Mouse (Mus musculus): ENCODE data around the gene Akap12. TPM values are rescaled to one million over a fixed set of nuclear protein-coding genes. Genes with fewer than 3 reads are reported as not detected.

Gene Akap12
- 59.0 and 64.0 TPM in 2 replicates for polyA plus RNA-seq (2014; fragmentation: Nextera tagmentation; extraction: Ambion mirVana)

- H3K4me3 ChIP-seq (ENCODE audit: low read depth, low read length): peak within 1 kb of the TSS; percentile 80
- no peaks in the 10 kb centered on the region for H3K27me3 ChIP-seq (ENCODE audit: control insufficient read depth, insufficient read depth, low read length)
- ATAC-seq (ENCODE audit: insufficient number of reproducible peaks, insufficient read depth, low FRiP score, low read depth): peak; percentile 73
- H3K9ac ChIP-seq (replicated peaks; ENCODE audit: low read depth, low read length): peak within 1 kb of the TSS; percentile 83
- H3K9me3 ChIP-seq (ENCODE audit: control insufficient read depth, low read depth, low read length): no peaks in the 10 kb centered on the region
- H3K4me2 ChIP-seq (replicated peaks; ENCODE audit: low read depth, low read length): peak within 1 kb of the TSS; percentile 94
- no peaks in the 10 kb centered on the region for H3K36me3 ChIP-seq (ENCODE audit: control insufficient read depth, insufficient read depth, low read length)
- under 1% methylated on average over 52 of the region's 54 CpGs for WGBS
- H3K27ac ChIP-seq (ENCODE audit: low read length): peak within 1 kb of the TSS; percentile 78
- peaks cover 8% of the 10 kb centered on the region for H3K4me1 ChIP-seq (ENCODE audit: control insufficient read depth, insufficient read depth, low read length)
Observed at GRCm38 (mm10) chr10:4266041-4266930, at the start of gene Akap12. Gene Akap12, plus strand, starts transcription at chr10:4266380.

GRCm38 (mm10) chr10:4230563-4231359, 35.4 kb upstream of the Akap12 start:
- H3K9ac ChIP-seq (replicated peaks; ENCODE audit: low read depth, low read length): no peak overlapping the region
- H3K4me3 ChIP-seq (ENCODE audit: low read depth, low read length): no peak overlapping the region
- no peaks in the 10 kb centered on the region for H3K9me3 ChIP-seq (ENCODE audit: control insufficient read depth, low read depth, low read length)
- 76% methylated on average over 17 of the region's 17 CpGs for WGBS
- no peak overlapping the region for H3K4me2 ChIP-seq (replicated peaks; ENCODE audit: low read depth, low read length)
- H3K4me1 ChIP-seq (ENCODE audit: control insufficient read depth, insufficient read depth, low read length): peaks cover 6% of the 10 kb centered on the region; the same call in 1 of the 2 replicates
- no peaks in the 10 kb centered on the region for H3K27me3 ChIP-seq (ENCODE audit: control insufficient read depth, insufficient read depth, low read length)
- H3K27ac ChIP-seq (ENCODE audit: low read length): no peak overlapping the region
- H3K36me3 ChIP-seq (ENCODE audit: control insufficient read depth, insufficient read depth, low read length): no peaks in the 10 kb centered on the region
- no peak for ATAC-seq (ENCODE audit: insufficient number of reproducible peaks, insufficient read depth, low FRiP score, low read depth)

- Histone ChIP-seq H3K27ac (ENCODE audit: low read length) (no peak overlapping the region), H3K4me1 (ENCODE audit: control insufficient read depth, insufficient read depth, low read length) (peaks cover 6% of the 10 kb centered on the region; the same call in 1 of the 2 replicates), H3K9ac (replicated peaks; ENCODE audit: low read depth, low read length) (no peak overlapping the region), H3K4me3 (ENCODE audit: low read depth, low read length) (no peak overlapping the region), H3K9me3 (ENCODE audit: control insufficient read depth, low read depth, low read length) (no peaks in the 10 kb centered on the region), H3K27me3 (ENCODE audit: control insufficient read depth, insufficient read depth, low read length) (no peaks in the 10 kb centered on the region), H3K4me2 (replicated peaks; ENCODE audit: low read depth, low read length) (no peak overlapping the region), H3K36me3 (ENCODE audit: control insufficient read depth, insufficient read depth, low read length) (no peaks in the 10 kb centered on the region)
- peak; percentile 67; the same call in 1 of the 2 replicates for ATAC-seq (ENCODE audit: insufficient number of reproducible peaks, insufficient read depth, low FRiP score, low read depth)
- 18% methylated on average over 9 of the region's 9 CpGs for WGBS
Observed at GRCm38 (mm10) chr10:4233102-4233501, 33.1 kb upstream of the Akap12 start.

DNA sequence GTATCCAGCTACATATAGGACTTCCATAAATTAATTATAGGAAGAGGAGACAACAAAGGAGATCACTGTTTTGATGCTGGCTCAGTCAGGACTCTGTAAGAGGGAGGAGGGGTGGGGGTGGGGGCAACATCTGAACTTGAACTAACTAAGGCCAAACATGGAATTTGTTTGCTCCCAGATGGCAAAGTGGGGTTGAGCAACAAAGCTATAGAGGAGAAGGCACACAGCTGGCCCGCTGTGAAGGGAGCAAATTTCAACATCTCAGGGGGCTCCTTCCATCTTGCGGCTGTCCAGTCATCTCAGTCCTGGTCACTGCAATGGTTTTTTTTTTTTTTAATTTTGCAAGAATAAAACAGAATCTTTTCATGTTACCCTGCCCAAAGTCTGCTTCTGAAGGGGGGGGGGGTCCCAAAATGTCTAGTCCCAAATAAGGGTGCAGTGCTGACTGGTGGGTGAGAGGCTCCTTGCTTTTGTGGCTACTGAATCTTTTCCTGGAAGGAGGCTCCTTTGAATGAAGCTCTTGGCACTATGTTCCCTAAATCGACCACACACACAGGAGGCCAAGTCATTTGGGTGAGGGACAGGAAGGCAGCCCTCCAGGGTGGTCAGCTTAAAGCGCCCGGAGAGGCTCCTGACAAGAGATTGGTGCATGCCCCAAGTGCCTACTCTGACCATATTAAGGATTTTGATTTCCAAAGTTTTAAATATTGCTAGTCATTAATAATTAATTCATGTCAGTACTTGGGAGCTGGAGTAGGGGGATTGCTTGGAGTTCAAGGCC, 26.2 kb upstream of the Akap12 start:
- H3K36me3 ChIP-seq (ENCODE audit: control insufficient read depth, insufficient read depth, low read length): no peaks in the 10 kb centered on the region
- ATAC-seq (ENCODE audit: insufficient number of reproducible peaks, insufficient read depth, low FRiP score, low read depth): no peak
- H3K9me3 ChIP-seq (ENCODE audit: control insufficient read depth, low read depth, low read length): no peaks in the 10 kb centered on the region
- WGBS: 54% methylated on average over 5 of the region's 5 CpGs
- H3K4me3 ChIP-seq (ENCODE audit: low read depth, low read length): no peak overlapping the region
- no peak overlapping the region for H3K9ac ChIP-seq (replicated peaks; ENCODE audit: low read depth, low read length)
- peak overlapping the region; percentile 39; the same call in 1 of the 2 replicates for H3K27ac ChIP-seq (ENCODE audit: low read length)
- H3K27me3 ChIP-seq (ENCODE audit: control insufficient read depth, insufficient read depth, low read length): no peaks in the 10 kb centered on the region
- H3K4me1 ChIP-seq (ENCODE audit: control insufficient read depth, insufficient read depth, low read length): no peaks in the 10 kb centered on the region; the same call in 1 of the 2 replicates
- no peak overlapping the region for H3K4me2 ChIP-seq (replicated peaks; ENCODE audit: low read depth, low read length)

DNA sequence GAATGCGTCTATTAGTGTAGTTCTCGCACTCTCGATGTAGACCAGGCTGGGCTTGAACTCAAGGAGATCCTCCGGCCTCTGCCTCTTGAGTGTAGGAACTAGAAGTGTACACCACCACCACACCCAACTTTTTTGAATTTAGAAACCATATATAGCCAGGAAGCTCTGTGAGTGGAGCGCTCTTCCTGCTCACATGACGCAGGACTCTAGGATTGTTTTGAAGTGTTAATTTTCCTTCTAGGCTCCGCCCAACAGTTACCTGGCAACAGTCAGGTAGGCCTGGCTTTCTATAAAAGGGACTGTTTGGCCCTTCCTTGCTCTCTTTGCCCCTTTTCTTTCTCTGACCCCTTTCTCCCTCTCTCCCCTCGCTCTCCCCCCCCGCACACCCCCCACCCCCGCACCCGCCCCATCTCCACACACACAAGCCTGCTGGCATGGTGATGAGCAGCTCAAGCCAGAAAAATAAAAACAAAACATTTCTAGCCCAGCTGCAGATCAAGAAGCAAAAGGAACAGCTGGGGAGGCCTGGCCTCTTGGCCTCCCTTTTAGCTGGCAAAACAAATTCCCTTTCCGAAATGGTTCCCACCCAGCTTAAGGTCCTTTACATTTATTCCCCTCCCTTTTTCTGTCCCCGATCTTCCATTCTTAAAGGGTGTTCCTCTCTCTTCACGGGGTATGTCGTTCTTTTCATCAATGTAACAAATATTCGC, 22.4 kb upstream of the Akap12 start:
- H3K9me3 ChIP-seq (ENCODE audit: control insufficient read depth, low read depth, low read length): no peaks in the 10 kb centered on the region
- H3K27me3 ChIP-seq (ENCODE audit: control insufficient read depth, insufficient read depth, low read length): no peaks in the 10 kb centered on the region
- no peaks in the 10 kb centered on the region for H3K36me3 ChIP-seq (ENCODE audit: control insufficient read depth, insufficient read depth, low read length)
- no peaks in the 10 kb centered on the region; the same call in 1 of the 2 replicates for H3K4me1 ChIP-seq (ENCODE audit: control insufficient read depth, insufficient read depth, low read length)
- H3K4me2 ChIP-seq (replicated peaks; ENCODE audit: low read depth, low read length): no peak overlapping the region
- no peak for ATAC-seq (ENCODE audit: insufficient number of reproducible peaks, insufficient read depth, low FRiP score, low read depth)
- no peak overlapping the region for H3K27ac ChIP-seq (ENCODE audit: low read length)
- 84% methylated on average over 15 of the region's 16 CpGs for WGBS
- H3K9ac ChIP-seq (replicated peaks; ENCODE audit: low read depth, low read length): no peak overlapping the region
- no peak overlapping the region for H3K4me3 ChIP-seq (ENCODE audit: low read depth, low read length)

- H3K4me1 ChIP-seq (ENCODE audit: control insufficient read depth, insufficient read depth, low read length): no peaks in the 10 kb centered on the region; the same call in 1 of the 2 replicates
- no peaks in the 10 kb centered on the region for H3K27me3 ChIP-seq (ENCODE audit: control insufficient read depth, insufficient read depth, low read length)
- H3K4me3 ChIP-seq (ENCODE audit: low read depth, low read length): no peak overlapping the region
- H3K36me3 ChIP-seq (ENCODE audit: control insufficient read depth, insufficient read depth, low read length): no peaks in the 10 kb centered on the region
- ATAC-seq (ENCODE audit: insufficient number of reproducible peaks, insufficient read depth, low FRiP score, low read depth): no peak
- no peak overlapping the region for H3K4me2 ChIP-seq (replicated peaks; ENCODE audit: low read depth, low read length)
- H3K9me3 ChIP-seq (ENCODE audit: control insufficient read depth, low read depth, low read length): no peaks in the 10 kb centered on the region
- H3K27ac ChIP-seq (ENCODE audit: low read length): no peak overlapping the region
- 56% methylated on average over 2 of the region's 2 CpGs for WGBS
- H3K9ac ChIP-seq (replicated peaks; ENCODE audit: low read depth, low read length): no peak overlapping the region
Observed at GRCm38 (mm10) chr10:4245812-4246211, 20.4 kb upstream of the Akap12 start.

DNA sequence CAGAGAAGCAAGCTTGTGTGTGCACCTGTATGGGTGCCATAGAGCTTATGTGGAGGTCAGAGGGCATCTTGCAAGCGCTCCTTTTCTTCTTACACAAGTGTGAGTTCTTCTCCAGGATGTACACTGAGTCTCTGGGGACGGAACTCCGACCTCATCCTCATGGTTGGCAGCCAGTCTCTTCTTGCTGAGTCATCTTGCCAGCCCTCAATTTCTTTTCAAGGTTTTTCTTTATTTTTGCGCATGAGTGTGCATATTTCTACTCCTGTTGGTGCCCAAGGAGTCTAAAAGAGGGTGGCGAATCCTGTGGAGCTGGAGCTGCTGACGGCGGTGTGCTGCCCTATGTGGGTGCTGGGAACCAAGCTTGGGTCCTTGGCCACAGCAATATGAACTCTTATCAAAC, 19.8 kb upstream of the Akap12 start:
- Histone ChIP-seq H3K9ac (replicated peaks; ENCODE audit: low read depth, low read length) (no peak overlapping the region), H3K9me3 (ENCODE audit: control insufficient read depth, low read depth, low read length) (no peaks in the 10 kb centered on the region), H3K27me3 (ENCODE audit: control insufficient read depth, insufficient read depth, low read length) (no peaks in the 10 kb centered on the region), H3K27ac (ENCODE audit: low read length) (no peak overlapping the region), H3K4me3 (ENCODE audit: low read depth, low read length) (no peak overlapping the region), H3K4me1 (ENCODE audit: control insufficient read depth, insufficient read depth, low read length) (no peaks in the 10 kb centered on the region; the same call in 1 of the 2 replicates), H3K36me3 (ENCODE audit: control insufficient read depth, insufficient read depth, low read length) (no peaks in the 10 kb centered on the region), H3K4me2 (replicated peaks; ENCODE audit: low read depth, low read length) (no peak overlapping the region)
- no peak for ATAC-seq (ENCODE audit: insufficient number of reproducible peaks, insufficient read depth, low FRiP score, low read depth)
- 90% methylated on average over 7 of the region's 7 CpGs for WGBS
